Mouse (Mus musculus) heart, embryonic 15.5 days (tissue): ENCODE results near the gene Znrf2. TPM values are rescaled to one million over a fixed set of nuclear protein-coding genes. Genes with fewer than 3 reads are reported as not detected.

ENCODE experiments used
- ATAC-seq: fragments of 200-750 bp; cut with Nextera tagmentation; replicated peaks from 2 replicates; pipeline ENCODE4 v1.8.0; 2017; ENCODE audit warnings: low read depth, moderate TSS enrichment; ENCODE audit not compliant: insufficient number of reproducible peaks, insufficient read depth, low FRiP score
- H3K27ac ChIP-seq: fragments of 300-500 bp; sonication (generic); 2 replicates; pipeline ENCODE4 v1.5.1; 2015; ENCODE audit warnings: mild to moderate bottlenecking, inconsistent platforms
- H3K27me3 ChIP-seq: fragments of 300-500 bp; sonication (generic); 2 replicates; pipeline ENCODE4 v1.6.1; 2015; ENCODE audit warnings: inconsistent platforms
- H3K36me3 ChIP-seq: fragments of 300-500 bp; sonication (generic); 2 replicates; pipeline ENCODE4 v1.6.1; 2015; ENCODE audit warnings: mild to moderate bottlenecking, inconsistent platforms
- H3K4me1 ChIP-seq: fragments of 300-500 bp; sonication (generic); replicated peaks from 2 replicates; pipeline ENCODE4 v1.6.1; 2015; ENCODE audit warnings: inconsistent platforms
- H3K4me2 ChIP-seq: fragments of 300-500 bp; sonication (generic); 2 replicates; pipeline ENCODE4 v1.6.1; 2015; ENCODE audit warnings: inconsistent platforms, mild to moderate bottlenecking, moderate library complexity
- H3K4me3 ChIP-seq: fragments of 300-500 bp; sonication (generic); 2 replicates; pipeline ENCODE4 v1.5.1; 2015; ENCODE audit warnings: mild to moderate bottlenecking, inconsistent platforms
- H3K9ac ChIP-seq: fragments of 300-500 bp; sonication (generic); 2 replicates; pipeline ENCODE4 v1.6.1; 2015; ENCODE audit warnings: mild to moderate bottlenecking, inconsistent platforms
- H3K9me3 ChIP-seq: fragments of 300-500 bp; sonication (generic); replicated peaks from 2 replicates; pipeline ENCODE4 v1.6.1; 2016; ENCODE audit warnings: inconsistent platforms
- WGBS: fragments of 180-500 bp; shearing (Covaris S2); methylation state at CpG from one replicate; pipeline ENCODE4 v1.1.7; 2015; ENCODE audit warnings: mixed read lengths; 5-methylcytosine and 5-hydroxymethylcytosine counted together
- polyA plus RNA-seq: library from polyadenylated mRNA; unstranded; fragments of >200 nt; fragmentation: Nextera tagmentation; extraction: Ambion mirVana; gene quantifications from 2 replicates; pipeline ENCODE4 v1.2.1, GENCODE M21; 2015

Gene Znrf2
- polyA plus RNA-seq, 1 experiment from 2014 or later, result 2.7 TPM

DNA sequence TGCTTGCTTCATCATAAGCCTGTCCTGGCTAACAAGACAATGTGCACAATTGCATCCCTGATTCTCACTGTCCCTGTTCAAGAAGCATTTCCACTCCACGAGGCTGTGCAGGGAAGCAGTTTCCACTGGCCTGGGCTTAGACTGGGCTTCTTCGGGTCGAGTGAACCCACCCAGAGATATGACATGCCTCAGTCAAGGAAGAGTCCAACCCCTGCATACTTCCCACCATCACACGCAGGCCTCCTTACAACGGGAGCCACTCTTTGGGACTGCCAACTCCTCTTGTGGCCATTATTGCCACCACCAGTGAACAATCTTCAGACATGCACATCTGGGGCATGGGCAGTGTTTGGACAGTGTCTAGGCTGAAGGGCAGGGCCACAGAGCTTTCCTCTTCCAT lies 101.8 kb downstream of the Znrf2 start:
- no peaks in the 10 kb centered on the region for H3K9me3 ChIP-seq
- H3K4me1 ChIP-seq, result no peaks in the 10 kb centered on the region
- H3K4me2 ChIP-seq, result no peak overlapping the region
- no peak overlapping the region for H3K4me3 ChIP-seq
- H3K9ac ChIP-seq, result no peak overlapping the region
- no peaks in the 10 kb centered on the region for H3K27me3 ChIP-seq
- no peak overlapping the region for H3K27ac ChIP-seq
- 84% methylated on average over 5 of the region's 5 CpGs for WGBS
- no peak for ATAC-seq
- no peaks in the 10 kb centered on the region for H3K36me3 ChIP-seq

GRCm38 (mm10) chr6:54924538-54924937 lies 107.8 kb downstream of the Znrf2 start:
- ATAC-seq, result no peak
- Histone ChIP-seq H3K9ac (no peak overlapping the region), H3K9me3 (no peaks in the 10 kb centered on the region), H3K27me3 (no peaks in the 10 kb centered on the region), H3K4me1 (no peaks in the 10 kb centered on the region), H3K27ac (no peak overlapping the region), H3K4me2 (no peak overlapping the region), H3K4me3 (no peak overlapping the region), H3K36me3 (no peaks in the 10 kb centered on the region)
- 91% methylated on average over 16 of the region's 16 CpGs for WGBS

GRCm38 (mm10) chr6:54925736-54926440 lies 109.2 kb downstream of the Znrf2 start:
- Histone ChIP-seq H3K9ac (no peak overlapping the region), H3K9me3 (no peaks in the 10 kb centered on the region), H3K27me3 (no peaks in the 10 kb centered on the region), H3K4me3 (no peak overlapping the region), H3K36me3 (no peaks in the 10 kb centered on the region), H3K4me2 (no peak overlapping the region), H3K27ac (no peak overlapping the region), H3K4me1 (no peaks in the 10 kb centered on the region)
- 50% methylated on average over 7 of the region's 7 CpGs for WGBS
- ATAC-seq, result no peak

DNA sequence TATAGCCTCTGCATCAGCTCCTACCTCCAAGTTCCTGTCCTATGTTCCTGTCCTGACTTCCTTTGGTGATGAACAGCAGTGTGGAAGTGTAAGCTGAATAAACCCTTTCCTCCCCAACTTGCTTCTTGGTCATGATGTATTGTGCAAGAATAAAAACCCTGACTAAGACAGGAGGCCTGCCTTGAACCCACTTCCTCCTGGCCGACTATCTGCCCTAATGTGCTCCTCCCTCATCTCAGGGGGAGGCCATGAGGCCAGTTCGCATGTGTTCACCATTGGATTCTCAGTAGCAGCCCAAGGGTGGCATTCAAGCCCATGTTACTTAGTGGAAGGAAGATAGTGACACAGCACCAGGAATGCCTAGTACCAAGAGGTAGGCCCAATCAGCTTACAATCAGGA lies 110.2 kb downstream of the Znrf2 start:
- no peak for ATAC-seq
- Histone ChIP-seq H3K36me3 (no peaks in the 10 kb centered on the region), H3K4me2 (no peak overlapping the region), H3K27me3 (no peaks in the 10 kb centered on the region), H3K27ac (no peak overlapping the region), H3K4me1 (no peaks in the 10 kb centered on the region), H3K9ac (no peak overlapping the region), H3K4me3 (no peak overlapping the region), H3K9me3 (no peaks in the 10 kb centered on the region)
- WGBS, result 67% methylated on average over 2 of the region's 2 CpGs

DNA sequence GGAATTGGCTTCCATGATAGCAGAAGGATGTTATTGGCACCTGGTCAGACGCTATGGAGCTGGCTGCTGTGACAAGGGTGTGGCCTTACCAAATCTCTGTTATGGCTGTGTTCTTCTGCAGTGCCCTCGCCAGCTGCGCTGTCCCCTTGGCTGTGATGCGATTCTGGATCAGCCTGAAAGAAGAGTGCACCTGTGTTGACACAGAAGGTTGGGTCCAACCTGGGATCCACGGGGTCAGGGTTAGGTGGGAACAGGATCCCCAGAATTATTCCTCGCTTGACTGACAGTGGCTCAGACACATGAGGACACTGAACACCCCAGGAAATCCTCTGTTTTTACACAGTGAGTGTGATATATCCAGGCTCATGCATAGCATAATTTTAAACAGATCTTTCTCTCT lies 111.2 kb downstream of the Znrf2 start:
- Histone ChIP-seq H3K4me1 (no peaks in the 10 kb centered on the region), H3K27me3 (no peaks in the 10 kb centered on the region), H3K9ac (no peak overlapping the region), H3K9me3 (no peaks in the 10 kb centered on the region), H3K4me3 (no peak overlapping the region), H3K4me2 (no peak overlapping the region), H3K27ac (no peak overlapping the region), H3K36me3 (no peaks in the 10 kb centered on the region)
- ATAC-seq, result no peak
- 84% methylated on average over 6 of the region's 6 CpGs for WGBS

DNA sequence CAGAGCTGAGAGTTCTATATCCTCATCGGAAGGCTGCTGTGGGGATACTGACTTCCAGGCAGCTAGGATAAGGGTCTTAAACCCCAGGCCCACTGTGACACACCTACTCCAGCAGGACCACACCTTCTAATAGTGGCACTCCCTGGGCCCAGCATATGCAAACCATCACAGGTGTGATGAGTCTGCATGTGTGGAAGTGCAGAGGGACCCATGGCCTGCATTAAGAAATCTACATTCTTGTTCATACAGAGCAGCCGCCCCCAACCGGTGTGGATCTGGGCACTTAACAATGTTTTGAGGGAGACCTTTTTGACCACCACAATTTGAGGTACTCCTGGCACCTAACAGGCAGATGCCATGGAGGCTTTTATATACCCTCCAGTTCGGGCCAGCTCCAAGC lies 114.9 kb downstream of the Znrf2 start:
- ATAC-seq, result no peak
- WGBS, result 93% methylated on average over 4 of the region's 4 CpGs
- H3K4me3 ChIP-seq, result no peak overlapping the region

DNA sequence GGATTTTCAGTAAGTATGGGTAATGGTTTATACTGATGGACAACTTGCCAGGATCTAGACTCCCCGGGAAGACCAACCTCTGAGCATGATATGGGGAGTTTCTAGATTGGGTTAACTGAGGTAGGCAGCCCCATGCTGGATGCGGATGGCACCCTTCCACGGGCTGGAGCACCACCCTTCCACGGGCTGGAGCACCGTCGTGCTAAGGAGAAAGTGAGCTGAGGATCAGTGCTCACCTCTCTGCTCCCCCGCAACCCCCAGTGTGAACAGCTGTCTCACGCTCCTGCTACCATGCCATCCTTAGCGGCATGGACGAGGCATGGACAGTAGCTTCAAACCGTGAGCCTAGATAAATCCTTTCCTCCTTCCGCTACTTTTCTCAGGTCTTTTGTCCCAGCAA lies 115.8 kb downstream of the Znrf2 start:
- H3K4me1 ChIP-seq, result peaks cover 5% of the 10 kb centered on the region; the same call in 1 of the 2 replicates
- H3K4me3 ChIP-seq, result no peak overlapping the region
- no peak overlapping the region for H3K4me2 ChIP-seq
- no peak for ATAC-seq
- H3K9ac ChIP-seq, result no peak overlapping the region
- H3K27ac ChIP-seq, result no peak overlapping the region
- no peaks in the 10 kb centered on the region for H3K36me3 ChIP-seq
- no peaks in the 10 kb centered on the region for H3K27me3 ChIP-seq
- no peaks in the 10 kb centered on the region for H3K9me3 ChIP-seq
- 88% methylated on average over 12 of the region's 12 CpGs for WGBS

More for the DNA sequence above, 114.9 kb downstream of the Znrf2 start:
- Histone ChIP-seq H3K4me1 (peaks cover 5% of the 10 kb centered on the region; the same call in 1 of the 2 replicates), H3K9ac (no peak overlapping the region), H3K27me3 (no peaks in the 10 kb centered on the region), H3K27ac (no peak overlapping the region), H3K4me2 (no peak overlapping the region), H3K36me3 (no peaks in the 10 kb centered on the region), H3K9me3 (no peaks in the 10 kb centered on the region)

DNA sequence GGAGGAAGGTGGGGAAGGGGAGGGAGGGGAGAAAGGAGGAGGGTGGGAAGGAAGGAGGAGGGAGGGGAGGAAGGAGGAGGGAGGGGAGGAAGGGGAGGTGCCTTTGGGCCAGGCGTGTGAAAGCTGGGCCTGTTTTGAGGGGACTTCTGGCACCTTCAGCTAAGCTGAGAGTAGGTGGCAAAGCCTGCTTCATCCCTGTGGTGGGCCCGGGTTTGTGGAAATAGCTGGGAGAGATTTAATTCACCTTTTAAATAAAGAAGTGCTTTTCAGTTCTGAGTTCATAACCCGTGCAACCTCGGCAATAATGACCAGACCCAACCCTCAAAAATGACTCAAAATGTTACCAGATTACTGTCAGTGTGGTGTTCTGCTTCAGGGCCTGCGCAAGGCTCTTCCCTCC lies 116.5 kb downstream of the Znrf2 start:
- Histone ChIP-seq H3K9ac (no peak overlapping the region), H3K36me3 (no peaks in the 10 kb centered on the region), H3K4me2 (no peak overlapping the region), H3K27ac (no peak overlapping the region), H3K4me3 (no peak overlapping the region), H3K27me3 (no peaks in the 10 kb centered on the region), H3K4me1 (peaks cover 5% of the 10 kb centered on the region; the same call in 1 of the 2 replicates), H3K9me3 (no peaks in the 10 kb centered on the region)
- no peak for ATAC-seq
- 65% methylated on average over 5 of the region's 5 CpGs for WGBS

DNA sequence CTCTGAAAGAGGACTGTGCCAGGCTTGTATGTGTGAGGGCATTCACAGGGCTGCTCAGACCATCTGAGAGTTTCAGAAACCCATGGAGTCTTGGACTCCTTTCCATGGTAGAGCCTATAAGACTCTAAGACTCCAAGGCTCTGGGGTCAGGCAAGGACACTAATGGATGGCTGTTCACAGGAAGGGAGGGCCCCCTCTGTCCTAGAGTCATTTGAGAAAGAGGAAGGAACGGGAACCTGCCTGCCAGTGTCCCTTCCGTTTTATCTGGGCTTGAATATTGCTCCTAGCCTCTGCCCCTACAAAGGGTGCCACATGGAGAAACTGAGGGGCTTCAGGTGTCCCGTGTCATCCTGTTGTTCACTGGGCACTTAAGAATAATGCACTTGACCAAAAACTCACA lies 117.2 kb downstream of the Znrf2 start:
- Histone ChIP-seq H3K4me3 (no peak overlapping the region), H3K36me3 (no peaks in the 10 kb centered on the region), H3K27me3 (no peaks in the 10 kb centered on the region), H3K9me3 (no peaks in the 10 kb centered on the region), H3K4me1 (peaks cover 5% of the 10 kb centered on the region; the same call in 1 of the 2 replicates), H3K9ac (no peak overlapping the region), H3K4me2 (no peak overlapping the region), H3K27ac (no peak overlapping the region)
- whole genome bisulfite sequencing, result 53% methylated on average over 3 of the region's 3 CpGs
- no peak for ATAC-seq

DNA sequence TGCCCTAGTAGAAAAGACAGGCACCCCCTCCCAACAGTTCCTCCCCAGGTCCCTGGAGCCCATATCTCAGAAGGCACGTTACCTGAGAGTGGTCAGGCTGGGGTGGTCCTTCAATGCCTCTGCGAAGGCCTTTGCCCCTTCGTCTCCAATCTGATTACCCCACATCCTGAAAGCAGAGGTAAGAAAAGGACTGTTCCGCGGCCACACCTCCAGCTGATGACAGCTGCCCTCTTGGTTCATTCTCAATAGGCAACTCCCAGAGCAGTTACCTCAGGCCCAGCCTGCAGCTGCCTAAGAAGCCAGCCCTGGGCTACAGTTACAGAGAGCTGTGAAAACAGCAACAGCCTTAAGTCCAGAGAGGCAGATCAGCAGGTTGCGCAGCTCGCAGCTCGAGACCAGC lies 117.6 kb downstream of the Znrf2 start:
- WGBS, result 60% methylated on average over 8 of the region's 8 CpGs
- ATAC-seq, result no peak
- H3K9ac ChIP-seq, result no peak overlapping the region

GRCm38 (mm10) chr6:54934930-54935329 lies 118.2 kb downstream of the Znrf2 start:
- Histone ChIP-seq H3K4me1 (peaks cover 9% of the 10 kb centered on the region), H3K9me3 (no peaks in the 10 kb centered on the region), H3K36me3 (no peaks in the 10 kb centered on the region), H3K27ac (no peak overlapping the region), H3K4me2 (no peak overlapping the region), H3K9ac (no peak overlapping the region), H3K4me3 (no peak overlapping the region), H3K27me3 (no peaks in the 10 kb centered on the region)
- ATAC-seq, result no peak
- WGBS, result 67% methylated on average over 5 of the region's 5 CpGs

More for the DNA sequence above, 117.6 kb downstream of the Znrf2 start:
- Histone ChIP-seq H3K36me3 (no peaks in the 10 kb centered on the region), H3K4me3 (no peak overlapping the region), H3K4me1 (peaks cover 6% of the 10 kb centered on the region; the same call in 1 of the 2 replicates), H3K9me3 (no peaks in the 10 kb centered on the region), H3K27ac (no peak overlapping the region), H3K4me2 (no peak overlapping the region), H3K27me3 (no peaks in the 10 kb centered on the region)

GRCm38 (mm10) chr6:54936496-54936895 lies 119.8 kb downstream of the Znrf2 start:
- peaks cover 9% of the 10 kb centered on the region for H3K4me1 ChIP-seq
- no peaks in the 10 kb centered on the region for H3K27me3 ChIP-seq
- H3K9ac ChIP-seq, result no peak overlapping the region
- 47% methylated on average over 2 of the region's 2 CpGs for WGBS
- no peak overlapping the region for H3K27ac ChIP-seq
- no peaks in the 10 kb centered on the region for H3K36me3 ChIP-seq
- no peak overlapping the region for H3K4me2 ChIP-seq
- ATAC-seq, result no peak
- no peak overlapping the region for H3K4me3 ChIP-seq
- no peaks in the 10 kb centered on the region for H3K9me3 ChIP-seq
